Mouse (Mus musculus): ENCODE results near the gene Ap1b1.

- no peak for TF ChIP-seq POLR2A (IDR thresholded peaks at IDR 0.05; ENCODE audit: borderline replicate concordance, low read depth, low read length)
- no peak for TF ChIP-seq CTCF (IDR thresholded peaks at IDR 0.05; ENCODE audit: low read depth, low read length)
These were observed 20.6 kb downstream of the Ap1b1 start for GRCm38 (mm10) chr11:5007186-5007585.

All from bone marrow macrophage, adult 2 months (primary cell).